Mouse (Mus musculus) CD4-positive, CD25-positive, alpha-beta regulatory T cell, adult 4 months (primary cell): ENCODE data around the gene Cmc2. TPM values are rescaled to one million over a fixed set of nuclear protein-coding genes. Genes with fewer than 3 reads are reported as not detected.

Source experiments
- ATAC-seq: one replicate; pipeline ENCODE4 v1.8.0; 2017
- polyA plus RNA-seq, 2 experiments: library from polyadenylated mRNA; unstranded; fragments of 100-300 nt; shearing (Covaris generic); gene quantifications; one replicate each; pipeline ENCODE4 v1.2.1; 2017

The Cmc2 gene
- polyA plus RNA-seq, 2 experiments from 2014 or later = 36.3 to 38.5 TPM

GRCm38 (mm10) chr8:116905252-116905651, 16.0 kb downstream of the Cmc2 start:
- ATAC-seq = peak; percentile 29

DNA sequence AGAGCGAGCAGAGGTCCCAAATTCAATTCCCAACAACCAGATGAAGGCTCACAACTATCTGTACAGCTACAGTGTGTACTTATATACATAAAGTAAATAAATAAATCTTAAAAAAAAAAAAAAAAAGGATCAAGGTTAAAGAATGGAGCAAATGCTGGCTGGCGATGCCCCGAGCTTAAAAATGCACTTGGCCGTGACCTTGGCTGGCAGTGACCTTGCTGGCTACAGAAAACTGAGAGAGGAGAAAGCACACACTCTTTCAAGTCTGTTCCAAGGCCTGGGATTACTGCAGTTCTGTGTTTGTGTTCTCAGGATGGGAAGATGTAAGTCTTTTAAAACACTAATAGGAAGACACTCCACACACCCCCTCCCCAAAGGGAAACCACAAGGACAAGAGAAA, 16.5 kb downstream of the Cmc2 start:
- ATAC-seq = no peak

- no peak for ATAC-seq
These were observed 25.7 kb downstream of the Cmc2 start for GRCm38 (mm10) chr8:116895521-116895920.

GRCm38 (mm10) chr8:116893938-116894337, 27.3 kb downstream of the Cmc2 start:
- no peak for ATAC-seq

GRCm38 (mm10) chr8:116892636-116893035, 28.6 kb downstream of the Cmc2 start:
- ATAC-seq = no peak

GRCm38 (mm10) chr8:116892130-116892529, 29.1 kb downstream of the Cmc2 start:
- peak; percentile 86 for ATAC-seq

- ATAC-seq = no peak
These were observed 29.8 kb downstream of the Cmc2 start for GRCm38 (mm10) chr8:116891446-116891845.

DNA sequence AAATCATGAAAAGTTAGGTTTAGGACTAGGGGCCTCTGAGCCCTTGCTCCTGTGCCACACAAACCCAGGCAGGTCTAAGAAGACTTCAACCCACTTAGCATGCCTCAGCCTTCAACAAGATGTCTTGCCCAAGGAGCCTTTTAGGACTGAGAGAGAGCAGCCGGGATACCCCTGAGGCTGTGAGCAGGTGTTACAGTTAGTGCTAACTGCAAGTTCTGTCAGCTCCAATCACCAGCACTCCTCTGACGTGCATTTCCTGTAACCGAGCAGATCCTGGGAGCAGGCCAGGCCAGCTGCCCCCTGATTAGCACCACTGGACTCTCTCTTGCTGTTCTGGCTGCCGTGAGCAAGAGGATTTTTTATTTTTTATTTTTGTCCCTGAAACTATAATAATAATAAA, 33.4 kb downstream of the Cmc2 start:
- ATAC-seq = no peak

DNA sequence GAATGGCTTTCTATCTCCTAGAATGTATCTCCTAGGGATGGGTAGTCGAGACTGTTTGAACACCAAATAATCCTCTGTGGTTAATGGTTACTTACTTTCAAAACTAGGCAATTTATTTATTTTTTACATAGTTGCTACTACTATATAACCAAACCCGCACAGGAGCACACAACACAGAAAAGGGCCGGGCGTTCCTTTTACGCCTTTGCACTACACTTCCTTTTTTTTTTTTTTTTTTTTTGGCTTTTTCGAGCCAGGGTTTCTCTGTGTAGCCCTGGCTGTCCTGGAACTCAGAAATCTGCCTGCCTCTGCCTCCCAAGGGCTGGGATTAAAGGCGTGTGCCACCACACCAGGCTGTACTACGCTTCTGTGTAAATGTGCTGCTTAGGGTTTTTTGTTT, 39.9 kb downstream of the Cmc2 start:
- ATAC-seq = no peak

GRCm38 (mm10) chr8:116875798-116876450, 45.3 kb downstream of the Cmc2 start:
- peak; percentile 51 for ATAC-seq

DNA sequence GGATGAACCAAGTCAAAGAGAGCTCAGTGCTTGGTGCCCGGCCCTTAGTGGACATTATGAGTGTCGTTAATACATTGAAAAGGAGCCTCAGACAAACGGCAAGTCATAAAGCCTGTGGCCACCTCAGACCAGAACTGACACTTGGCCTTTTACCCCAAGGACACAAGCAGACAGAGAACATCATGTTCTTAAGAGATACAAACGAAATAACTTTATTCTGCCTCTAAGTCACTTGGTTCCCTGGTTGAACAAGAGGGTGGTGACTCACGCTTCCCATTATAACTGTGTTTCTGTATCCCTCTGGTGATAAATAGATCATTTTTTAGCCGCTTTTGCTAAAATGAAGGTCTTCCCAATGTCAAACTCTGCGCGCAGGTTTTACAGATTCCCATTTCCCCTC, 47.3 kb downstream of the Cmc2 start:
- no peak for ATAC-seq

DNA sequence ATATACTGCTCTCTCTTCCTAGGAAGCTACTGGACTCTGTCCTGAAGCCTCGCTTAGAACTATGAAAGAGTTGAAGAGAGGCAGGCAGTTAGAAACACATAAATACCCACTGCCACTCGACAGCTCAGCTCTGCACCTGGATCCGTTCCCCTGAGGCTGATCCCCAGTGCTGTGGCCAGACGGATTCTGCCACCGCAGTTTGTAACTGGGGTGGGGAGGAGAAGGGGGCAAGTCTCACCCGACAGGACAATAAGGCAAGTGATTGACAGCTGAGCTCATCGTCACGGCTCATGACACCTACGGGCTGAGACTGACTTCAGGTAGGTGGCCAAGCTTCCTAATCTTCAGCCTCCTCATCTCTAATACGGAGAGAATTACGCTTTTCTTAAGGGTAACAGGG, 47.7 kb downstream of the Cmc2 start:
- ATAC-seq = no peak

DNA sequence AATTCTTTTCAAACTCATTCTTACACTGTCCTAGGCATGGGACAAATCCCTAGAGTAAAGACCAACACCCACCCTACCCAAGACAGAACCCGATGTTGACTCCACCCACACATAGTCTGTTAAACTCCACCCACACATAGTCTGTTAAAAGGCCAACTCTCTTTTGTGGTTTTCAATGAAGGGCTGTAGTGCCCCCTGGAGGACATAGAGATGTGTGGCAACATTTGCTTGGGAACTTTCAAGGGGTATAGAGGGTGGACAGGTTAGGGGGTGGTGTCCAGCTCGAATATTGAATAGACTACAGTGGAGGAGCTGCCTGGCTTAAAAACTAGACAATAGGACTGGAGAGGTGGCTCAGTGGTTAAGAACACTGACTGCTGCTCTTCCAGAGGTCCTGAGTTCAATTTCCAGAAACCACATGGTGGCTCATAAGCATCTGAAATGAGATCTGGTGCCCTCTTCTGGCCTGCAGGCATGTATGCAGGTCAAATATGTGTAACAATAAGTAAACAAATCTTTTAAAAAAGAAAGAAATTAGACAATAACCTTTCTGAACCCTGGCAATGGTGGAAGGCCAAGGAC, 48.4 kb downstream of the Cmc2 start:
- ATAC-seq = peak; percentile 45

DNA sequence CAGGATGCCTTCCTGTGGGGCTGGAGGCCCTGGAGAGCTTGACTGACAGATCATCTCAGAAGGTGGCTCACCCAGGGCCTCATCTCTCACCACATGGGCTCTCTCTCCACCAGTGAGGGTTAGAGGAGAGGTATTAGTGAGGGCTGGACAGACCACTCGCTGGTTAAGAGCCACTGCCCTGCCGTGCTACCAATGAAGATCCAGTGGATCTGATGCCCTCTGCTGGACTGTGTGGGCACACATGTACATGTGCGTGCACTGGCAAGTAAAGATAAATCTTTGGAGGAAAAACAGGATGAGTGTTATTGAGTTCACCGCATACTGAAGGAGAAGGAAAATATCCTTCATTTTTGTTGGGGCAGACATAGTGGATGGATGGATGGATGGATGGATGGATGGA, 52.6 kb downstream of the Cmc2 start:
- no peak for ATAC-seq

DNA sequence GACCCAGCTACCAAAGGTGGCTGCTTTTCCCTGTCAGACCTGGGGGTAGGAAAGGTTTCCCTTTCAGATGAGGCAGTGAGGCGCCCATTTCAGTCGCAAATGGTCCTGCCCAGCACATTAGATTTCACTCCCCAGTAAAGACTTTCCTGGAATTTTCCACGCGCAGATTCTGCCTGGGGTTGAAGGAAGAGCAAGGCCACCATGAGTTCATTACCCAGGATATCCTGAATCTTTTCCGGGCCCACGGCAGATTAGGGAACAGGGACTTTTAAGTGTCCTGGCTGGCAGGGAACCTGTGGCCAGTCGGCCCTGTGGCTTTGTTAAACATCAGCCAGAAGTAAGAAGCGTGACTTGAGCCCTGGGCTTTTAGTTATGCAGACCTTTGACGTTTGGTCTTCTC, 53.9 kb downstream of the Cmc2 start:
- ATAC-seq = no peak

DNA sequence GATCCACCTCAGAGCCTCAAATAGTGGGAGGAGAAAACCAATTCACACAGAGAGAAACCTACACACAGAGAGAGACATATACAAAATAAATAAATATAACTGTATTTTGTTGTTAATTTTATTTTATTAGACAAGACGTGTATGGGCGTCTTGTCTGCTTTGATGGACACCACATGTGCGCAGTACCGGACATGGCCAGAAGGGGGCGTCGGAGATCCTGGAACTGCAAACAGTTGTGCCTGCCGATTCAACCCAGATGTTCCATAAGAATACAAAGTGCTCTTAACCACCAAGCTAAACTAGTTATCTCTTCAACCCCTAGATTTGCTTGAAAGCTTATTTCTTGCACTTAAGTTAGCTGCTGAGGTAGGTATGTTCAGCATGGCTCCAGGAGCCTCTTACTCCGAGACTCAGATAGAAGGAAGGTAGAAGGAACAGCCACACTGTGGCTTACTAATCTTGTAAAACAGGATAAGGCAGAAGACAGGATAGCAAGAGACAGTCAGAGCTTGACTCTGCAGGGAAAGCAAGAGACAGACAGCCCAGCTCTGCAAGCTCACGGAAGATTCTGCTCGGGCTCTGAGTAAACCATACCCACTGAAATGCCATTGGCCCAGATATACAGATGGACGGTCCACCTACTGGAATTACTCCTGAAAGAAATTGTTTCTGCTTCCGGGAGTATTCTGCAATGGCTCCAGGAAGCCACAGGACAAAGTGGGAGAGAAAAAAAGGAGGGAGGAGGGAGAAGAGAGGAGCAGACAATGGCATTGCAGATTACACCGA, 54.9 kb downstream of the Cmc2 start:
- no peak for ATAC-seq

- ATAC-seq = no peak
These were observed 56.7 kb downstream of the Cmc2 start for GRCm38 (mm10) chr8:116864514-116864913.

DNA sequence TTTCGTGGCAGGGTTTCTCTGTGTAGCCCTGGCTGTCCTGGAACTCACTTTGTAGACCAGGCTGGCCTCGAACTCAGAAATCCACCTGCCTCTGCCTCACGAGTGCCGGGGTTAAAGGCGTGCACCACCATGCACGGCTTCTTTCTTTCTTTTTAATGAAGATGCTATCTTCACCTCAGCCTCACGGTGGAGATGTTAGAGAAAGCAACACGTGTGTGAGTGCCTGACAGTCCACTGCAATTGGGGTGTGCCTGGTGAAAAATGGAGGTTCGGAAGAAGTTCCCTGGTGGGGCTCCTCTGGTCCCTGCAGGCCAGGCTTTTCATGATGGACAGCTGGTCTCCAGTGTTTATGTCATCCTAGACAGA, 57.2 kb downstream of the Cmc2 start:
- ATAC-seq = no peak

DNA sequence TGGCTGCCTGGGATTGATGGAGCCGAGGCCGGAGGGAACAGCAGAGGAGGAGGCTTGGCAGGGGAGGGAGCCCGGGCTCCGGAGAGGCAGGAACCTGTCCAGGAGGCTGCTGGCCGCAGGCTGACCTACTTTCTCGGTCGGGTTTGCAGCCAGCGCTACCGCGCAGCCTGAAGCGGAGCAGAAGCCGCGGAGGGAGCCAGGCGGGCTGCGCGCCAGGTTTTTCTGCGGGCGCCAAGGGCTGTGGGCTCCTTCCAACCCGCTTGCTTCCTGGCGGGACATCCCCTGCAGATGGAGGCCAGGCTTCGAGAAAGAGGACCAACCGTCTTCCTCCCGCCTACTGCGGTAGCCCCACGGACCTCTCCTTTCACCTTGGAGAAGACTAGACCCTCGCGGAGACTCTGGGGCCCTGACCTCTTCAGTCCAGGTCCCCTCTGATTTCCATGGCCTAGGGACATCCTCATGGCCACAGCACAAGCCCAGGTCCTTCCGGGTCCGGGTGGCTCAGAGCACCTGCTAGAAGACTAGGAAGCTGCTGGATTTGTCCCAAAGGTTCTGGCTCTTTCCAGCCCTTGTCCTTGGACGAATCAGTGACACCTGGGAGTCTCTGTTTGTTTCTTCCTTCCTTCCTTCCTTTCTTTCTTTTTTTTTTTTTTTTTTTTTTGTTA, 57.8 kb downstream of the Cmc2 start:
- peak; percentile 23 for ATAC-seq

DNA sequence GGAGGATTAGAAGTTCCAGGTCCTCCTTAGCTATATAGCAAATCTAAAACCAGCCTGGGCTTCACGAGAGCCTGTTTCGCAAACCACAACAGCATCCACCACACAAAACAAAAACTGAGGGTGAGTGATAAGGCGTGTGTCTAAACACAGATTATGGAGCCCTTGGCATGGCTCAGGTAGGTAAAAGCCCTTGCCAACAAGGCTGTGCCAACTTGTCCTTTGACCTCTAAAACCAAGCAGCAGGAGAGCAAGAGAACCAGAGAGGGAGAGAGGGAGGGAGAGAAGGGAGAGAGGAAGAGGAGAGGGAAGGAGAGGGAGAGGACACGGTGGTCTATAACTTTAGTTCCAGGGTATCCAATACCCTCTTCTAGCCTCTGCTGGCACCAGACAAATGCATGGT, 59.1 kb downstream of the Cmc2 start:
- no peak for ATAC-seq

DNA sequence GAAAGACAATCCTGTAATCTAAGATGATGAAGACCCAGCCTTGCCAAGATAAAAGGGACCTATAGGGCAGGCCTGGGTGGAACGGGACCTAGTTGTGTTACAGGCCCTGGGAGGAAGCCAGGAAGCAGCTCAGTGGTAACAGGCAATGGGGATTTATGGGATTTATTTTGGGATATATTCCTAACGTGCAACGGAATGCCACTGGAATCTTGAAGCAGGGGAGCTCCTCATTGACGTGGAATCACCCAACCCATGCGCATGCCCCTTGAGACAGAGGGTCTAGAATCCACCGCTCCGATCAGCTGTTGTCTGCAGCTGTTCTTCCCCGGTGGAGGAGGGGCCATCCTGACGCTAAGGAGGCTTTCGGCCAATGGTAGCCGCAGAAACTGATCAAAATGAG, 69.2 kb downstream of the Cmc2 start:
- ATAC-seq = no peak

DNA sequence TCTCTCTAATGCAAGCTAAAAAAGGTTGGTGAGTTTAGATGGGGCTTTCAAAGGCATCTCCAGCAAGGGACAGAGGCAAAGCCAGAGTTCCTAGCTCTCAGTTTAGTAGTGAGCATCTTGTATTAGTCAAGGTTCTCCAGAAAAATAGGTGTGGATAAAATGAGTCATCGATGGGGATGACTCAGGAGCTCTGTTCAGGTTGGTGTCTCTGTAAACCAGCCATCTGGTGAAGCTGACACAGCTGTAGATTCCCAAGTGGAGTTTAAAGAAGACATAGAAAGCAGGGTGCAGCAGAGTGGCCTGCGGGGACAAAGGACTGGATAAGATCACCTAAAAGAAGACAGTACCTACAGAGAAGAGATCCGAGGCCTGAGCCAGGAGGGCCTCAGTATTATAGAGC, 73.2 kb downstream of the Cmc2 start:
- ATAC-seq = no peak

DNA sequence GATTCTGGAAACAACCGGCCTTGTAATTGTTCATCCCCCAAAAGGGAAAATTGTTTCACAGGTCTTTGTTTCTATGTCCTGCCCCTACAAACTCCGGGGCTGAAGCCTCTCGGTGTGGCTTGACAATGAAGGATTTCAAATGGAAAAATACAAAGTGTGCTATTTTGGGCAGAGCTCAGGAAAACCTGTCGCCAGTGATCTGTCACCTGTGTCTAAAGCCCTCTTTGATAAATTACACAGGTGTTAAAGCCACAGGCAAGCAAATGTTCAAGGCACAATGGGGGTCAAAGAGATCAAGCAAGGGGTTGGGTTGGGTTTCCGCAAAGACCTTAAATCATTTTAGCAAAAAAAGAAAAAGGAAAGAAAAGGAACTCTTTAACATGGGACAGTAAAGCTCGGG, 78.6 kb downstream of the Cmc2 start:
- no peak for ATAC-seq
